Mouse (Mus musculus): ENCODE measurements around the gene Zfp64.

Gene Zfp64

GRCm38 (mm10) chr2:168848553-168848952 is 106.8 kb downstream of the Zfp64 start:
- no peak for ATAC-seq (ENCODE audit: low TSS enrichment)

GRCm38 (mm10) chr2:168846180-168846720 is 109.1 kb downstream of the Zfp64 start:
- ATAC-seq (ENCODE audit: low TSS enrichment) = no peak

Measured in frontal cortex, adult (tissue).